Mouse (Mus musculus): ENCODE data around the gene Lrrc8e. TPM values are rescaled to one million over a fixed set of nuclear protein-coding genes. Genes with fewer than 3 reads are reported as not detected.
A peak's percentile ranks its signal among the peaks of the same experiment; 100 is the strongest.

The Lrrc8e gene
- polyA plus RNA-seq, 1 experiment from 2014 or later: 0.62 TPM

DNA sequence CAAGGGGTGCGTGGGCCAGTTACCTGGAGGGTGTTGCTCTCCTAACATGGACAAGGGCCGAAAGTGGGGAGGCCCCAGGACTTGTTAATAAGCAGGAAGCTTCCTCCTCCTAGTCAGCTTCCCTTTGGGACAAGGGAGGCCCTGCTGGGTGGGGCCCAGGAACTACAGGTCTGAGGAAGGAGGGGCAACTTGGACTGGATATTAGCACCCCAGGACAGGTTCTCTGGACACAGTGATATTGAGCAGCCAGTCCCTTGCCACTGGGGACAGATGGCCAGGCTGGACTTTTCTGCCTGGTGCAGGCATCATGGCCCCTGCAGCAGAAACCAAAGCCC is 19.6 kb upstream of the Lrrc8e start:
- peaks cover 62% of the 10 kb centered on the region for H3K27me3 ChIP-seq
- peak overlapping the region; percentile 45; the same call in 1 of the 2 replicates for H3K4me2 ChIP-seq (replicated peaks)
- no peak overlapping the region for H3K9ac ChIP-seq
- H3K9me3 ChIP-seq: 0 out of 2 replicates have a peak, but pooled peaks cover 4% of the 10 kb centered on the region
- no peak overlapping the region for H3K4me3 ChIP-seq
- 48% methylated on average over 2 of the region's 2 CpGs for WGBS
- no peak overlapping the region for H3K27ac ChIP-seq
- H3K36me3 ChIP-seq: peaks cover 53% of the 10 kb centered on the region
- ATAC-seq (ENCODE audit: low FRiP score, low read depth): peak; percentile 10; the same call in 1 of the 2 replicates
- peaks cover 19% of the 10 kb centered on the region for H3K4me1 ChIP-seq

GRCm38 (mm10) chr8:4211097-4211496 is 15.5 kb upstream of the Lrrc8e start:
- Histone ChIP-seq H3K27me3 (peaks cover 62% of the 10 kb centered on the region), H3K9me3 (0 out of 2 replicates have a peak, but pooled peaks cover 4% of the 10 kb centered on the region), H3K4me1 (peaks cover 34% of the 10 kb centered on the region), H3K4me3 (no peak overlapping the region), H3K9ac (no peak overlapping the region), H3K36me3 (peaks cover 23% of the 10 kb centered on the region), H3K27ac (no peak overlapping the region), H3K4me2 (replicated peaks) (no peak overlapping the region)
- no peak for ATAC-seq (ENCODE audit: low FRiP score, low read depth)
- WGBS: 82% methylated on average over 6 of the region's 6 CpGs

DNA sequence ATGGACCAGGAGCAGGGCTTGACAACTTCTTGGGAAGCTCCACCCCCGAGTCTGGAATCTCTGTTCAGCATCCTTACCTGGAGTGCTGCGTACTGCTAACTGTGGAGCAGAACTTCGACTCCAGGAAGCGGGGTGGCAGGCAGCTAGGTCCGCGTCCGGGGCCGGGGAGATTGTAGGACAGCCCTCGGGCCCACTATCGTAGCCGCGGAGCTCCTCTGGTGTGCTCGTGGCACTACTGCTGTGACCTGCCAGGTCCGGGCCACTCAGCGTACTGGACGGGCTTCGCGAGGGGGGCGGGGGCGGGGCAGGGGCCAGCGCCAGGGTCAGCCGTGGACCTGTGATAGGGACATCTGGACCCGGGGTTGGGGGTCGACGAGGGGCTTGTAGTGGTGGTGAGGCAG is 13.8 kb upstream of the Lrrc8e start:
- ATAC-seq (ENCODE audit: low FRiP score, low read depth): peak; percentile 29; the same call in 1 of the 2 replicates
- Histone ChIP-seq H3K9me3 (0 out of 2 replicates have a peak, but pooled peaks cover 4% of the 10 kb centered on the region), H3K27me3 (peaks cover 63% of the 10 kb centered on the region), H3K9ac (peak overlapping the region; percentile 63), H3K36me3 (peaks cover 15% of the 10 kb centered on the region), H3K4me3 (peak overlapping the region; percentile 51), H3K27ac (no peak overlapping the region), H3K4me1 (peaks cover 37% of the 10 kb centered on the region), H3K4me2 (replicated peaks) (peak overlapping the region; percentile 95)
- WGBS: 1% methylated on average over 25 of the region's 25 CpGs

- peaks cover 64% of the 10 kb centered on the region for H3K27me3 ChIP-seq
- H3K27ac ChIP-seq: peak overlapping the region; percentile 44; the same call in 1 of the 2 replicates
- peaks cover 4% of the 10 kb centered on the region; the same call in 1 of the 2 replicates for H3K9me3 ChIP-seq
- H3K4me3 ChIP-seq: peak overlapping the region; percentile 51
- peaks cover 37% of the 10 kb centered on the region for H3K4me1 ChIP-seq
- ATAC-seq (ENCODE audit: low FRiP score, low read depth): peak; percentile 69
- peak overlapping the region; percentile 63 for H3K9ac ChIP-seq
- WGBS: 2% methylated on average over 18 of the region's 18 CpGs
- H3K36me3 ChIP-seq: peaks cover 15% of the 10 kb centered on the region
- H3K4me2 ChIP-seq (replicated peaks): peak overlapping the region; percentile 95
These were observed 13.2 kb upstream of the Lrrc8e start for GRCm38 (mm10) chr8:4213210-4214005.

DNA sequence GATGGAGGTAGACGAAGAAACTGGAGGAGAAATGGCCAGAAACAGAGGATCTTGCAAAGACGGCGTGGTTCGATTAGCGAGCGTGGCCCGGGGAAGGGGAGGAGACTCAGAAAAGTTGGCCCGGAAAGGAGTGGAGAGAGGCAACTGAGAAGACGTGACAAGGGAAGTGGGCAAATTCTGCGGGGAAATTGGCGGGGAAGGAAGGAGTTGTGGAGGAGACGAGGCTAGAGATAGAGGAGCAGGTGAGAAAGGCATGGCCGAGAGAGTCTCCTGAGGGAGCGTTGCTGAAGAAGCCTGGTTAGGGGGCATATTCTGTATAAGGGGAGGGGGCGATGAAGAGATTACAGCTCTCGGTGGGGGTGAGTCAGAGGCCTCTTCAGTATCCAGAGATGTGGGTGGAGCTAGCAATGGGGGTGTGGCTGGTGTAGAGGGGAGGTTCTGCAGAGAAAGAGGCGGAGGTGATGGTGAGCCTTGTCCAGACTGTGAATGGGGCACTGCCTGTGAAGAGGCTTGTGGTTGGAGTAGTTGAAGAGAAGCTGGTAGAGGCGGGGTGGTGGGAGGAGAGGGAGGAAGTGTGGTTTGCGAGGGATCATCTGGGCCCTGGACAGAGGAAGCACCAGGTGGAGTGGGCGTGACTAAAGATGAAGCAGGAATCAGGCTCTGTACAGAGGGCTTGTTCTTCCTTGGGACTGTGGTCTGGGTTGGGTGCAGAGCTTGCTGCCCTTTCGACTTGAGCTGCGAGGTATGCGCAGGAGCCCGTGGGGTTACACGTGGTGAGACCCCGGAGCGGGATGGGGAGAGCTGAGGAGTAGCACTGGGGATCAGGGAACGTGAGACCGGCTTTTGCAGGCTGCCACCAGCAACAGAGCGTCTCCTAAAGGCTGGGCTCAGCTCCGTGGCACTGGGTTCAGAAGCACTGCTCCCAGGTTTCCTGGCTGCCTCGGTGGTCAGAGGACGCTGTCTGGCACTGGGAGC is 12.3 kb upstream of the Lrrc8e start:
- WGBS: 7% methylated on average over 33 of the region's 33 CpGs
- ATAC-seq (ENCODE audit: low FRiP score, low read depth): peak; percentile 66
- H3K27me3 ChIP-seq: peaks cover 66% of the 10 kb centered on the region
- H3K9ac ChIP-seq: peak overlapping the region; percentile 63
- H3K27ac ChIP-seq: peak overlapping the region; percentile 44; the same call in 1 of the 2 replicates
- peaks cover 12% of the 10 kb centered on the region for H3K36me3 ChIP-seq
- H3K4me2 ChIP-seq (replicated peaks): peak overlapping the region; percentile 95
- peaks cover 37% of the 10 kb centered on the region for H3K4me1 ChIP-seq
- H3K4me3 ChIP-seq: peak overlapping the region; percentile 51
- peaks cover 3% of the 10 kb centered on the region; the same call in 1 of the 2 replicates for H3K9me3 ChIP-seq

DNA sequence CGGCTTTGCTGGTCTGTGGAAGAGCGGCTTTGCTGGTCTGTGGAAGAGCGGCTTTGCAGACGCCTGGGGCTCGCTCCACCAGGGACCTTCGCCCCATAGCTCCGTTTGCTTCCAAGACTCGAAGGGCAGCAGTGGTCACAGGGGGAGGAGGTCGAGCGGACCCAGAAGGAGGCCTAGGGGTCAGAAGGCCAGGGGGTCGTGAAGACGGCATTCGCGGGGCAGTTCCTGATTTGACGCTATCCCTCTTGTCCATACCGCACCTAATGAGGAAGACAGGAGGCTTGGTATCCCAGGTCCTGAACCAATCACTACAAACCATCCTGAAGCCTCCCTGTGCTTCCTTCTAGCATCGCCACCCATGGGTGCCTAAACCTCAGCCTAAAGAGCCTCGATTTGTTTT is 10.3 kb upstream of the Lrrc8e start:
- peak overlapping the region; percentile 52 for H3K4me3 ChIP-seq
- H3K36me3 ChIP-seq: no peaks in the 10 kb centered on the region
- no peak overlapping the region for H3K27ac ChIP-seq
- H3K4me1 ChIP-seq: peaks cover 37% of the 10 kb centered on the region
- H3K9ac ChIP-seq: peak overlapping the region; percentile 61; the same call in 1 of the 2 replicates
- ATAC-seq (ENCODE audit: low FRiP score, low read depth): no peak
- WGBS: 4% methylated on average over 18 of the region's 18 CpGs
- no peaks in the 10 kb centered on the region; the same call in 1 of the 2 replicates for H3K9me3 ChIP-seq
- peaks cover 61% of the 10 kb centered on the region for H3K27me3 ChIP-seq
- peak overlapping the region; percentile 91 for H3K4me2 ChIP-seq (replicated peaks)

- peaks cover 61% of the 10 kb centered on the region for H3K27me3 ChIP-seq
- ATAC-seq (ENCODE audit: low FRiP score, low read depth): no peak
- peak within 1 kb of the TSS; percentile 91 for H3K4me2 ChIP-seq (replicated peaks)
- peak within 1 kb of the TSS; percentile 52 for H3K4me3 ChIP-seq
- peak within 1 kb of the TSS; percentile 61 for H3K9ac ChIP-seq
- WGBS: 3% methylated on average over 44 of the region's 44 CpGs
- H3K27ac ChIP-seq: no peak within 1 kb of the TSS
- H3K36me3 ChIP-seq: no peaks in the 10 kb centered on the region
- peaks cover 37% of the 10 kb centered on the region for H3K4me1 ChIP-seq
- no peaks in the 10 kb centered on the region; the same call in 1 of the 2 replicates for H3K9me3 ChIP-seq
These were observed 9.6 kb upstream of the Lrrc8e start, which contains the start of gene Prr36 for GRCm38 (mm10) chr8:4216791-4217621. Gene Prr36 (minus strand): TSS chr8:4217459.

DNA sequence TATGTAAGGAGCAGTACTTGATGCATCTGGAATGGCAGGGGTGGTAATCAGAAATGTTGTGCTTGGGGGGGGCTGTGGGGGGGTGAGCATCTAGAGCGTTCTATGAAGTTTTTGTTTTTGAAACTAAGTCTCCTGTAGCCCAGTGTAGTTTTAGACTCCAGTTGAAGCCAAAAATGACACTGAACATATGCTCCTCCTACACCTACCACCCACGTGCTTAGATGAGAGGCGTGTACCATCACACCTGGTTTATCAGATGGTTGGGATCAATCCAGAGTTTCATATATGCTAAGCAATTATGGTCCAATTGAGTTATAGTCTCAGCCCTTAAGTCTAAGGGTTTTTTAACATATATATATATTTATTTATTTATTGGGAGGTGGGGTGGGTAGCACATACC is 7.0 kb upstream of the Lrrc8e start:
- Histone ChIP-seq H3K9ac (no peak overlapping the region), H3K4me1 (peaks cover 17% of the 10 kb centered on the region), H3K4me3 (no peak overlapping the region), H3K9me3 (no peaks in the 10 kb centered on the region; the same call in 1 of the 2 replicates), H3K27me3 (peaks cover 59% of the 10 kb centered on the region), H3K36me3 (no peaks in the 10 kb centered on the region), H3K27ac (no peak overlapping the region), H3K4me2 (replicated peaks) (no peak overlapping the region)
- no peak for ATAC-seq (ENCODE audit: low FRiP score, low read depth)
- 82% methylated on average over 3 of the region's 3 CpGs for WGBS

DNA sequence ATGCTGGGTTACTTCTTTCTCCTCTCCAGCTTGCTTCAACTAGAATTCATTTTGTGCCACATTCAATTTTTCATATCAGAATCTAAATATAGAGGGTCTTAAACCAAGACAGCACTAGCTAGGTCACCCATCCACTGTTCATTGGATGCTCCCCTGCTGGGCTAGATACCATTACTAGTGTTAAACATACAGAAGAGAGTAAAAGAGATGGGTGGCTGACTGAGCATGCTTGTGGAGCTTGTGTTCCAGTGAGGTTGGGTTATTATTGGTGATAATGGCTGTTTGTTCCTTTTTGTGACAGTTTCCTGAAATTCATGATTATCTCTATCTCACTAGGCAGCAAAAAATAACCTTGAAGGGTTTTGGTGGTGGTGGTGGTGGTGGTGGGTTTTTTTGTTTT is 4.6 kb upstream of the Lrrc8e start:
- peaks cover 49% of the 10 kb centered on the region for H3K27me3 ChIP-seq
- H3K4me2 ChIP-seq (replicated peaks): no peak overlapping the region
- H3K9ac ChIP-seq: no peak overlapping the region
- H3K4me1 ChIP-seq: peaks cover 9% of the 10 kb centered on the region
- H3K4me3 ChIP-seq: no peak overlapping the region
- no peak overlapping the region for H3K27ac ChIP-seq
- no peaks in the 10 kb centered on the region for H3K36me3 ChIP-seq
- ATAC-seq (ENCODE audit: low FRiP score, low read depth): no peak
- H3K9me3 ChIP-seq: no peaks in the 10 kb centered on the region; the same call in 1 of the 2 replicates

- H3K9me3 ChIP-seq: no peaks in the 10 kb centered on the region
- no peak for ATAC-seq (ENCODE audit: low FRiP score, low read depth)
- peaks cover 43% of the 10 kb centered on the region for H3K27me3 ChIP-seq
- peak overlapping the region; percentile 33 for H3K4me3 ChIP-seq
- H3K4me1 ChIP-seq: peaks cover 5% of the 10 kb centered on the region
- H3K9ac ChIP-seq: peak overlapping the region; percentile 60; the same call in 1 of the 2 replicates
- H3K27ac ChIP-seq: no peak overlapping the region
- 28% methylated on average over 4 of the region's 4 CpGs for WGBS
- peak overlapping the region; percentile 64 for H3K4me2 ChIP-seq (replicated peaks)
- no peaks in the 10 kb centered on the region for H3K36me3 ChIP-seq
These were observed 304 bp upstream of the Lrrc8e start for GRCm38 (mm10) chr8:4226323-4226722.

- Histone ChIP-seq H3K9me3 (no peaks in the 10 kb centered on the region), H3K27me3 (peaks cover 41% of the 10 kb centered on the region), H3K4me3 (no peak overlapping the region), H3K9ac (no peak overlapping the region), H3K36me3 (no peaks in the 10 kb centered on the region), H3K4me2 (replicated peaks) (no peak overlapping the region), H3K27ac (no peak overlapping the region), H3K4me1 (peaks cover 5% of the 10 kb centered on the region)
- ATAC-seq (ENCODE audit: low FRiP score, low read depth): no peak
- 85% methylated on average over 4 of the region's 4 CpGs for WGBS
These were observed 1.3 kb downstream of the Lrrc8e start for GRCm38 (mm10) chr8:4227919-4228318.
